Mouse (Mus musculus) lung, postnatal 0 days (tissue): Measurements from ENCODE around the gene Tmem150c.

Experiments
- CTCF ChIP-seq: IDR thresholded peaks from 2 replicates; pipeline ENCODE4 v1.5.1; 2016; ENCODE audit warnings: antibody characterized with exemption, mild to moderate bottlenecking
- EP300 ChIP-seq: IDR thresholded peaks from 2 replicates; pipeline ENCODE4 v1.6.1; 2016; ENCODE audit warnings: antibody characterized with exemption, mild to moderate bottlenecking, control low read depth

GRCm38 (mm10) chr5:100059326-100059725 is 100.3 kb downstream of the Tmem150c start:
- TF ChIP-seq CTCF (no peak), EP300 (no peak)
